Mouse (Mus musculus) spleen, postnatal 14 days (tissue): ENCODE measurements at regions not wholly inside any gene's neighbourhood (a gene's known extent, or its start where the extent isn't known, plus 50 kb on each side); places are given as distances from the start of the nearest gene placed in this dataset.

Experiments used
- DNase-seq, 2 experiments: peaks; one replicate each; pipeline ENCODE4 v3.0.0; 2021 to 2022; ENCODE audit warnings: low spot score in 2 of 2

- DNase-seq, result no peak
Measured at GRCm38 (mm10) chr2:51342421-51342820, 193.5 kb upstream of the Rnd3 start.

GRCm38 (mm10) chr2:51334437-51334836 lies 185.5 kb upstream of the Rnd3 start:
- DNase-seq, result no peak

- no peak for DNase-seq
Measured at GRCm38 (mm10) chr2:51327081-51327480, 178.2 kb upstream of the Rnd3 start.

- DNase-seq, result no peak
Measured at GRCm38 (mm10) chr2:51321676-51322075, 172.8 kb upstream of the Rnd3 start.

GRCm38 (mm10) chr2:51316452-51316851 lies 167.5 kb upstream of the Rnd3 start:
- DNase-seq, result no peak

GRCm38 (mm10) chr2:51313414-51313813 lies 164.5 kb upstream of the Rnd3 start:
- no peak for DNase-seq

GRCm38 (mm10) chr2:51306257-51306656 lies 157.3 kb upstream of the Rnd3 start:
- no peak for DNase-seq

- peak in 1 of 2 experiments; percentile 2 for DNase-seq
Measured at GRCm38 (mm10) chr2:51305411-51305810, 156.5 kb upstream of the Rnd3 start.

- no peak for DNase-seq
Measured at GRCm38 (mm10) chr2:51304694-51305093, 155.8 kb upstream of the Rnd3 start.

GRCm38 (mm10) chr2:51290659-51291260 lies 141.8 kb upstream of the Rnd3 start:
- DNase-seq, result no peak

- DNase-seq, result no peak
Measured at GRCm38 (mm10) chr2:51288678-51289077, 139.8 kb upstream of the Rnd3 start.

GRCm38 (mm10) chr2:51285632-51286031 lies 136.7 kb upstream of the Rnd3 start:
- no peak for DNase-seq

GRCm38 (mm10) chr2:51284781-51285225 lies 135.9 kb upstream of the Rnd3 start:
- DNase-seq, result no peak

- no peak for DNase-seq
Measured at GRCm38 (mm10) chr2:51279396-51280045, 130.6 kb upstream of the Rnd3 start.

GRCm38 (mm10) chr2:51278824-51279223 lies 129.9 kb upstream of the Rnd3 start:
- DNase-seq, result no peak

- DNase-seq, result no peak
Measured at GRCm38 (mm10) chr2:51278356-51278755, 129.4 kb upstream of the Rnd3 start.

GRCm38 (mm10) chr2:51276591-51276990 lies 127.7 kb upstream of the Rnd3 start:
- DNase-seq, result no peak

GRCm38 (mm10) chr2:51273300-51273699 lies 124.4 kb upstream of the Rnd3 start:
- no peak for DNase-seq

GRCm38 (mm10) chr2:51268532-51268931 lies 119.6 kb upstream of the Rnd3 start:
- DNase-seq, result no peak

- no peak for DNase-seq
Measured at GRCm38 (mm10) chr2:51267662-51268061, 118.8 kb upstream of the Rnd3 start.

GRCm38 (mm10) chr2:51262506-51262905 lies 113.6 kb upstream of the Rnd3 start:
- DNase-seq, result no peak

- no peak for DNase-seq
Measured at GRCm38 (mm10) chr2:51250798-51251197, 101.9 kb upstream of the Rnd3 start.

- no peak for DNase-seq
Measured at GRCm38 (mm10) chr2:51241573-51241972, 92.7 kb upstream of the Rnd3 start.

- no peak for DNase-seq
Measured at GRCm38 (mm10) chr2:51240000-51240399, 91.1 kb upstream of the Rnd3 start.
